Mouse (Mus musculus): ENCODE measurements around the gene Pnpla6.

DNA sequence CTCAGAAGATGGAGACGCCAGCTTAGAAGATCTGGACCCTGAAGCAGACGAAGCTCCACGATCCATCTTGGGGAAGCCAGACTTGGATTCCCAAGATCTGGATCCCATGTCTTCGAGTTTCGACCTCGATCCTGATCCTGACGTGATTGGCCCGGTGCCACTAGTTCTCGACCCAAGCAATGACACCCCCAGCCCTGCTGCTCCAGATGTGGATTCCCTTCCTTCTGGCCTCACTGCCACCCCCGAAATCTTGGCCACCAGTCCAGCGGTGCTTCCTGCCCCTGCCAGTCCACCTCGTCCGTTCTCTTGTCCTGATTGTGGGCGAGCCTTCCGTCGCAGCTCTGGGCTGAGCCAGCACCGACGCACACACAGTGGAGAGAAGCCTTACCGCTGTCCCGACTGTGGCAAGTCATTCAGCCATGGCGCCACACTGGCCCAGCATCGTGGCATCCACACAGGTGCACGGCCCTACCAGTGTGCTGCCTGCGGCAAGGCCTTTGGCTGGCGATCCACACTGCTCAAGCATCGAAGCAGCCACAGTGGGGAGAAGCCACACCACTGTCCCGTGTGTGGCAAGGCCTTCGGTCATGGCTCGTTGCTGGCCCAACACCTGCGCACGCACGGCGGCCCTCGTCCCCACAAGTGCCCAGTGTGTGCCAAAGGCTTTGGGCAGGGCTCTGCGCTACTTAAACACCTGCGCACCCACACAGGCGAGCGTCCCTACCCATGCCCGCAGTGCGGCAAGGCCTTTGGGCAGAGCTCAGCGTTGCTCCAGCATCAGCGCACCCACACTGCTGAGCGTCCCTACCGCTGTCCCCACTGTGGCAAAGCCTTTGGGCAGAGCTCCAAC lies 19.4 kb upstream of the Pnpla6 start:
- TF ChIP-seq POLR2A (IDR thresholded peaks at IDR 0.05; ENCODE audit: low read depth, low read length) (no peak), CTCF (conservative IDR thresholded peaks at IDR 0.05; ENCODE audit: insufficient read depth, insufficient read length, low read depth, low read length) (no peak)

Data from kidney, adult 2 months (tissue).